Mouse (Mus musculus) granulocyte monocyte progenitor cell, adult 5-6 weeks (primary cell): ENCODE results near the gene Trmt112. TPM values are rescaled to one million over a fixed set of nuclear protein-coding genes. Genes with fewer than 3 reads are reported as not detected.
"Not testable (repeated sequence)": the region's sequence is repeated elsewhere in the genome, so short reads cannot be mapped to it uniquely, and the experiment has no call there.

Experiments used
- ATAC-seq: replicated peaks from 2 replicates; pipeline ENCODE4 v1.8.0; 2016; ENCODE audit warnings: mild to moderate bottlenecking, moderate TSS enrichment, inconsistent platforms; ENCODE audit not compliant: poor library complexity, severe bottlenecking
- total RNA-seq, 2 experiments: library from RNA; stranded (forward) in 1 of 2; stranded (reverse) in 1 of 2; fragments of 200-712, 200-1000 nt in 1 of 2; fragments of >200 nt in 1 of 2; fragmentation: Nextera tagmentation in 1 of 2; gene quantifications; 2 replicates each; pipeline ENCODE4 v1.2.3; 2014 to 2017

The Trmt112 gene
- 149 and 152 TPM in 2 replicates for total RNA-seq (2014; fragmentation: Nextera tagmentation)
- total RNA-seq (2017): 156 and 160 TPM in 2 replicates

GRCm38 (mm10) chr19:6909507-6910289 is at the start of gene Trmt112, which contains the start of gene Prdx5:
Trmt112 (plus strand) TSS chr19:6909698.
Prdx5 (minus strand) TSS chr19:6910106.
- peak; percentile 74 for ATAC-seq

DNA sequence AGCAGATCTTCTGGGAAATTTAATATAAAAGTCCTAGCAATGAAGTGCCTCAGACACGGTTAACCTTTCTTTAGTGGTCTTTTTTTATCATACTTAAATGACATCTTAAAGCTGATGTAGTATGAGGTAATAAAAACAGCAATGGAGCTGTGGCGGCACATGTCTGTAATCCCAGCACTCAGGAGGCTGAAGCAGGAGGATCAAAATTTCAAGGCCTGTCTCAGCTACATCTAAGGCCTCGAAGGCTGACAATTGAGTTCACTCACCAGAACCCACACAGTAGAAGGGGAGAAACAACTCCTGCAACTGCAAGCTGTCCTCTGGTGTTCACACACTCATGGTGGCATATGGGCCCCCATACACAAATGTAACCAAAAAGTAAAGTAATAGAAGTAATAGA is 49.5 kb upstream of the Trmt112 start:
- no peak for ATAC-seq

- peak; percentile 52 for ATAC-seq
Observed at GRCm38 (mm10) chr19:6860706-6861105, 48.8 kb upstream of the Trmt112 start.

DNA sequence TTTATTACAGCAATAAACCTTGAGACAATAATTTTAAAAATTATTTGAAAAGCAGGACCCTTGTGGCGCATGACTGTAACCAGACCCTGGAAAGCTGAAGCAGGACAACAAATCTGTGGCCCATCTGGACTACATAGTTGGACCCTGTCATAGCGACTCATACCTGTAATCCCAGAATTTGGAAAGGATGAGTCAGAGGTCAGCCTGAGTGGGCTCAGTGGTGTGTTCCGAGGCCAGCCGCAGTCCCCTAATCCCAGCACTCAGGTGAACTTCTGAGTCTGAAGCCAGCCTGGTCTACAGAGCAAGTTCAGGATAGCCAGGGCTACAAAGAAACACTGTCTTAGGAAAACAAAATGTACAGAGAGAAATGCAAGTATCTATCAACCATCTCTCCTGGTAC is 48.0 kb upstream of the Trmt112 start:
- ATAC-seq: no peak

- peak; percentile 95 for ATAC-seq
Observed at GRCm38 (mm10) chr19:6869355-6869754, 40.1 kb upstream of the Trmt112 start.

DNA sequence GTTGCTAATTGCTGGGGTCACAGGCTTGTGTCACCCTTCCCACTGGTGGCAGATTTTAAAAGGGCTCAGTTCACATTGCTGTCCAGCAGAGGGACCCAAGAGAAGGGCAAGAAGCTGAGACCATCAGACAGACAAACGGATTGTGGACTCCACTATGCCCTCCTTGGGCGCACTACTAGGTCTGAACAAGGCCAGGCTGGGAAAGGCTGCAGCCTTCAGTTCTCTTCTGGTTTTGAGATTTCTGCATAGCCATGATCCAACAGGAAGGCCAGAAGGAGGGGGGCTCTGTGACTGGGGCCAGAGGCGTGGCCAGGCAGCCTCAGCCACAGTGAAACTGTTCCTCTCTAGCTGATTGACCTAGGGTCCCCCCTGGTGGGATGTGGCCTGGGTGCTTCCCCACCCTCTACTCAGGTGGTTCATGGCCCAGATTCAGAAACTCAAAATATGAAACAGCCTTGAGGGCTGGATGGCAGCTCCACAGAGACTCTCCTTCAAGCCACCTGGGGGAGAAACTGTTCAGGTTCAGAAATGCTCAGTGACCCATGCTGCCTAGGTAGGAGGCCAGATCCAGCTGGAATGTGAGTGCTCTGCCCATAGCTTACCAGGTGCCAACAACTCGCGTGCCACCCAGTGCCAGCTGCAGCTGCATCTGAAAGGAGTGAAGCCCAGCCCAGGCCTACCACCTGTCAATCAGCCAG is 37.8 kb upstream of the Trmt112 start:
- peak; percentile 48 for ATAC-seq

GRCm38 (mm10) chr19:6872701-6873100 is 36.8 kb upstream of the Trmt112 start:
- ATAC-seq: no peak

- ATAC-seq: no peak
Observed at GRCm38 (mm10) chr19:6874257-6874656, 35.2 kb upstream of the Trmt112 start.

DNA sequence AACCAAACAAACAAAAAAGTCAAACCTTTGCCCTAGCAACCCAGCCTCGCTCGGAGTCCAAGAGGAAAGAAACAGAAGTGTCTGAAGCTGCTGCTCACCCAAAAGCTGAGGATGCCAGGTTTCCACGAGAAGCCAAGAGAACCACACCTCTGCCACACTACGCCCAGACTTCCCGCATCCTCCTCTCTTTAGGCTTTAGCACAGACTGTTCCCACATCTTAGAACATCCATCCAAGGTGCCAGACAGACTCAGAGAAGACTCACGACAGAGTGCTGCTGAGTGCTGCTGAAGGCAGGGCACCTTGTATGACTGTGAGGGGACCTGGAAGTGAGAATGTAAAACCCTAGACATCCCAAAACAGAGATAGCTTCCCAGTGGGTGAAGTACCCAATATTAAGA is 33.7 kb upstream of the Trmt112 start:
- ATAC-seq: no peak

- no peak for ATAC-seq
Observed at GRCm38 (mm10) chr19:6876799-6877198, 32.7 kb upstream of the Trmt112 start.

- ATAC-seq: no peak
Observed at GRCm38 (mm10) chr19:6877965-6878364, 31.5 kb upstream of the Trmt112 start.

DNA sequence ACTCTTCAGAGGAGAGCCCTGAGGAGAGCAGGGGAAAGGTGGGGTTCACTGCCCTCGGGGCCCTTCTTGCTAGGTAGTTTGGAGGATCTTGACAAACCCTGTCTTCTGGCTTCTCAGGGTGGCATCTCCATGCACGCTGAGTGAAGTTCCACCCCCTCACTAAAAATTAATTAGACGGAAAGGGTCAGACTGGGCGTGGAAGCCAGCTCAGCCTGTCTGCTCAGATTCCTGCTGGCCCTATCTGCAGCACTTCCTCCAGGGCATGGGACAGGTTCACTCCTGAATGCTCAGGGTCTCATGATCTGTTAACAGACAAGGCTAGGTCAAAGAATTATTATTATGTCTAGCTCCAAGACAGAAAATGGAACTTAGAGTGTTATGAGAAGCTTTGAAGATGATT is 17.0 kb upstream of the Trmt112 start:
- ATAC-seq: no peak

- ATAC-seq: no peak
Observed at GRCm38 (mm10) chr19:6893731-6894451, 15.6 kb upstream of the Trmt112 start.

DNA sequence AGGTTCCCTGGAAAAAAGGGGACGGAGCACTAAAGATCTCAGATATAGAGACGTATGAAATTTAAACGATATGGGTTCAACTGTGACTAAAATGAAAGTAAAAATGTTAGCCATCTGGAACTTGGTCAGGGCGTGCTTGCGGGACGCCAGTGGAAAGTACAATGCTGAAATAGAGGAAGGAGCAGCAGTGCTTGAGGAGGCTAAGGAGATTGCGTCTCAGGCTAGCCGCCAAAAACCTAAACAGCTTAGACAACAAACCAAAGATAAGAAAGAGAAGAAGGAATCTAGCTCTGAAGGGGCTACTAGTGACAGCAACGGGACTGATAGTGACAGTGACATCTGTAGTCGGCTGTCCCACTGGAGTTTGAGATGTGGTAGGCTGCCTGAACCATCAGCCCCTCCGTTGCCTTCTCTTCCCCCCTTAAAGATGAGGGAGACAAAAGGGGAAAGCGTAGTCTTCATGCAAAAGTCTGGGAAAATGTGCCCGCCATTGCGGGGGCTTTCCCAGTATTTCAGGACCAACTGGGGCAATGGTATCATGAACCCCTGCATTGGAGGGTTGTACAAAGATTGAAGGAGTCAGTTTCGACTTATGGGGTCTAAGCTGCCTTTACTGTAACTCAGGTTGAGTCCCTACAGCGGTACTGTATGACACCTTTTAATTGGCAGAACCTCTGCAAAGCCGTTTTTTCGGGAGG is 13.7 kb upstream of the Trmt112 start:
- not testable (repeated sequence) for ATAC-seq

DNA sequence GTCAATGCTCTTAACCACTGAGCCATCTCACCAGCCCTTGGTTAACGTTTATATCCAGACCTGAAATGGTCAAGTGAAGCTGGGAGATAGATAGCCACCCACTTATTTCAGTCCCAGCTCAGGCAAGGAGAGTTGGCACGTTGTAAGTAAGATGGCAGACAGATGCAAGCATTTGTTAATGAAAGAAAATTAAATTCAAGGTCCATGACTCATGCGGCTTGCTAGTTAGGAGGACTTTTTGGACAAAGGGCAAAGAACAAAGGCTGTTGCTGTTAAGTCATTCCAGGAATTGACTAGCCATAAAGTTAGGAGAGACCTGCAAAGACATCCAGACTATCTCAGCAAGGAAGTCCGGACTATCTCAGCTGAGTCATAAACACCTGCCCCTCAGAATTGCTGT is 9.9 kb upstream of the Trmt112 start:
- ATAC-seq: no peak

DNA sequence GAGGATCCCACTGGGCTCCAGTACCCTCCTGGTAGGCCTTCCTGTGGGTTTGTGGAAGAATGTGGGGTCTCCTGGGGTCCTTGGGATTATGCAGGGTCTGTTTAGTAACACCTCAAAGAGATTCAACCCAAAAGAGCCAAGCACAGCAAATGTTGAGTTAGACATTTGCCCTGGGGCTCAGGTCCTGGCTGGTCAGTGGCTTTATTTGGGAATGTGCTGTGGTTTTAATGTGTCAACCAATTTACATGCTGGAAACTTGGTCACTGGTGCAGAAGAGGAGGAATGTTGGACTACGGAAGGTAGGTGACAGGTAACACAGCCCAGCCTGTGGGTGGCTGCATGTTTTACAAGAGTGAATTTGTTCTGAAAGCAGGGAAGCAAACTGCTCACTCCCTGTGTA is 6.5 kb upstream of the Trmt112 start:
- ATAC-seq: no peak

DNA sequence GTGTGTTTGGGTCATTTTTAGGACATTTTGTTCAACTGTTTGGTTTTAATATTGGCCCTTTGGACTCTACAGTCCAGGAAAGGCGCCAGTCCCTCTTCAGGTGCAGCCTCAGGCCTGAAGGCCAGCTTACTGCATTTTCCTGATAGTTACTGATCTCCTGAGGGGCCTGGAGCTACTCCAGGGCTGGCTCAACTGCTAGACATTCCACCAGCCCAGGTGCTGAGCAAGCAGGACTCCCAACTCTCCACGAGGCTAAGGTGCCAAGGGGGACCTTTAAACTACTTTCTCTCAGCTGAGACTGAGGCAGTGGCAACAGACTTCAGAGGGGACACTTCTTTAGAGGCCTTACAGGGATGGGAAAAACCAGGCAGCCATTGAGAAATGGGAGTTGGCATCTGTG is 4.7 kb upstream of the Trmt112 start:
- no peak for ATAC-seq

- no peak for ATAC-seq
Observed at GRCm38 (mm10) chr19:6905498-6906159, 3.9 kb upstream of the Trmt112 start.

DNA sequence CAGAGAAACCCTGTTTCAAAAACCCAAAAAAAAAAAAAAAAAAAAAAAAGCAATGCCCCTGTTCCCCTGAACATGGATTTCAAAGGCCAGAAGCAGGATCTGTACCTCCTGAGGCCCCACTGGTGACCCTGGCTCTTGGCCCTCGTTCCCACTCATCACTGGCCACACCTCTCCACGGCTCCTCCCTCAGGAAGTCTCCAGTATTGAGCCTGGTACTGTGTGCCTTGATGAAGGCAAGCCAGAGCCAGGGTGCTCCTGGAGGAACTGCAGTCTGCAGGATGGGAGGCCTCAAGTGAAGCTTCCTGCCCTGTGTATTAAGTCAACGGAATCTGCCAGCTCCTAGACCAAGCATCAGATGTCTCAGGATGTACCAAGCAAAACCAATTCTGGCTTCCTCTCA is 3.3 kb upstream of the Trmt112 start:
- ATAC-seq: no peak

- no peak for ATAC-seq
Observed at GRCm38 (mm10) chr19:6907094-6907493, 2.4 kb upstream of the Trmt112 start.
